Comparison of ENCODE assay signal across 8 mouse cellular contexts in genomic region chr6:30804389-30805052, GRCm38 (mm10).
A peak's percentile ranks its signal among the peaks of the same experiment; 100 is the strongest.
DNase-seq lines count a peak whose midpoint lies in the region; ATAC-seq lines count a peak whose summit lies in the region.
"Not testable (repeated sequence)": the region's sequence is repeated elsewhere in the genome, so short reads cannot be mapped to it uniquely, and the experiment has no call there.

No protein-coding gene starts in this region.

- not testable (repeated sequence) for H3K4me2 ChIP-seq in embryonic facial prominence, embryonic 11.5 days (ENCODE audit: low read depth, low read length); intestine, embryonic 15.5 days (replicated peaks)

- ATAC-seq in embryonic facial prominence, embryonic 11.5 days (replicated peaks; ENCODE audit: insufficient number of reproducible peaks, low FRiP score, low TSS enrichment, low read depth) = peak; percentile 87
- ATAC-seq in intestine, embryonic 15.5 days = peak; percentile 77

- WGBS in embryonic facial prominence, embryonic 11.5 days = 79% methylated on average over 6 of the region's 6 CpGs
- WGBS in intestine, embryonic 15.5 days = 71% methylated on average over 6 of the region's 6 CpGs

- DNase-seq in adrenal gland, adult (ENCODE audit: inconsistent age in 2 of 2, low spot score in 1 of 2) = peak; percentile 28 to 63
- peak; percentile 4 for DNase-seq in embryonic facial prominence, embryonic 11.5 days (ENCODE audit: low spot score)
- DNase-seq in heart, adult 11 months = peak; percentile 95
- DNase-seq in left cerebral cortex, postnatal 25 days (ENCODE audit: low spot score in 2 of 2) = peak; percentile 30 to 35
- DNase-seq in retina, postnatal 1 day = peak; percentile 22
- peak; percentile 46 to 51 for DNase-seq in thymus, postnatal 36 days

- H3K27ac ChIP-seq in embryonic facial prominence, embryonic 11.5 days (replicated peaks; ENCODE audit: low read depth, low read length); intestine, embryonic 15.5 days: not testable (repeated sequence)

- H3K9ac ChIP-seq in embryonic facial prominence, embryonic 11.5 days (replicated peaks; ENCODE audit: low read length); intestine, embryonic 15.5 days: not testable (repeated sequence)

- not testable (repeated sequence) for H3K36me3 ChIP-seq in embryonic facial prominence, embryonic 11.5 days (replicated peaks; ENCODE audit: control insufficient read depth, insufficient read depth, low read depth, low read length); intestine, embryonic 15.5 days
- H3K36me3 ChIP-seq in megakaryocyte, embryonic 14.5 days (replicated peaks; ENCODE audit: low read length) = peaks cover 52% of the 10 kb centered on the region

- H3K27me3 ChIP-seq in embryonic facial prominence, embryonic 11.5 days (ENCODE audit: control insufficient read depth, insufficient read depth, low read length); intestine, embryonic 15.5 days (replicated peaks); megakaryocyte, embryonic 14.5 days (replicated peaks): not testable (repeated sequence)

- not testable (repeated sequence) for H3K9me3 ChIP-seq in embryonic facial prominence, embryonic 11.5 days (replicated peaks; ENCODE audit: control insufficient read depth, low read length); intestine, embryonic 15.5 days; megakaryocyte, embryonic 14.5 days

- H3K4me1 ChIP-seq in embryonic facial prominence, embryonic 11.5 days (ENCODE audit: control insufficient read depth, insufficient read depth, low read length); intestine, embryonic 15.5 days (replicated peaks); megakaryocyte, embryonic 14.5 days: not testable (repeated sequence)

- not testable (repeated sequence) for H3K4me3 ChIP-seq in embryonic facial prominence, embryonic 11.5 days (ENCODE audit: low read depth, low read length); intestine, embryonic 15.5 days (replicated peaks)
- peak overlapping the region; percentile 2 for H3K4me3 ChIP-seq in megakaryocyte, embryonic 14.5 days (replicated peaks)

- intact Hi-C loops in left cerebral cortex, postnatal 25 days (cut with DNase I) = not testable (repeated sequence)

Comparison
In these comparisons a context has a peak if more than half of its experiments do, and no peak if none do; other contexts are left out.
1. DNase-seq: peak in every context shown above with its lines; median percentile 95 in heart, adult 11 months; 48 in thymus, postnatal 36 days; 46 in adrenal gland, adult; 32 in left cerebral cortex, postnatal 25 days; 22 in retina, postnatal 1 day; 4 in embryonic facial prominence, embryonic 11.5 days.